Mouse (Mus musculus) c-Kit-positive CD71-negative TER-119-negative erythroid progenitor cells, embryonic 14.5 days (primary cell): ENCODE measurements around the gene Card6.

Experiments
- DNase-seq: peaks from one replicate; pipeline ENCODE4 v3.0.0-alpha.2; 2013; ENCODE audit warnings: low read depth

Gene Card6

DNA sequence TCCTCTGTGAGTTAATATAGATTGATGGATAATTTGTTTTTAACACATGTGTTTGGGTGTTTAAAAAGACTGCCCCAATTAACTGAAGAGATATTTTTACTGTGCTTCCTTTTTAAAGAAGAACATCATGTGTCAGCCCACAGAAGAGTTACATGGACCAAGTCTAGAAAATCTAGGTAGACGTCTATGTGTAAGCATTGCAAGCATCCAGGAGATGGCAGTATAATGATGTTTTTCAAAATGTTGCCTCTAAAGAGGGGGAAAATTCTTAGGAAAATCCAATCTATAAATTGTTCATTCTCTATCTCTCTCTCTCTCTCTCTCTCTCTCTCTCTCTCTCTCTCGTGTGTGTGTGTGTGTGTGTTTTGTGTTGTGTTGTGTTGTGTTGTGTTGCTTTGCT lies 22.2 kb downstream of the Card6 start:
- DNase-seq = no peak

DNA sequence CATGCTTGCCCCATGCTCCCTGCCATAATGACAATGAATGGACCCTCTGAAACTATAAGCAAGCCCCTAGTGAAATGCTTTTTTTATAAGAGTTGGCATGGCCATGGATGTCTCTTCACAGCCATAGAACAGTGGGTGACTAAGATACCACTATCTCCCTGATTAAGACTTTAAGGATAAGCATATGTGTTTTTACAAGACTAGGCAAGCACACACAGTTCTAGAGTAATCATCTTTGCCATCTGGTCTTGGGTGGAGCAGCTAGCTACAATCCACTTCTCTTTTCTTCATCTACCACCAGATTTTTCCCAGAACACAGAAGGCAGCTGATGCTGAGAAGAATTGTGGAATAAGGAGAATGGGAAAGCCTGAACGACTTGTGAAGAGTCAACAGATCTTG lies 27.1 kb downstream of the Card6 start:
- no peak for DNase-seq

DNA sequence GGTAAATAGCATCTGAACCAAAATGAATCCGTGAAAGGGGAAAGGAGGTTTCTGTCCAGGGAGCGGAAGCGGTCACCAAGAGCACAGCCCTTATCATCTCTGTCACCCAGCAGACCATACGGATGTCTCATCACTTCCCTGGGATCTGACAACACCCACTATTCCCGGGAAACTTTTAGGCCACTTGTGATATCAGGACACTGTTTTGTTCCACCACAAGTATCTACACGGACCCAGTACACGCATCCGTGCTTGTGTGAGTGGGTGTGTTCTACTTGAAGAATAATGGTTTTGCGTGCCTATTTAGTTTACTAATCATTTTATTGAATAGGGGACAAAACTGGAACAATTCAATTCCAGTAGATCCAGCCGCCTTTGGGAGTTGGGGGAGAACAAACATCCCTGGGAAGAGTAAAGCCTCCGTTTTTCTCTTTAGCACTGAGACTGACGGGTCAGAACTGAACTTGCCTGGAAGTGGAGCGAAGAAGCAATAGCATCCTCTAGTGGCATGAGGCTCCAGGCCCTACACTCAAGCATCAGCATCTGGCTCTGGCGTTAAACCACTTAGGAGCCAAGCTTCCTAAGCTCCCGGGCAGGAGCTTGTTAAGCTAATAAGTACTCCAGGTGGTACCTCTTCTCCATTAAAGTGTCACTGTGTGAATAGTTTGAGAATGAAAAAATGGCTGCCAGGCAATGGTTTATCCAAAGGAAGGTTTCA lies 39.4 kb downstream of the Card6 start:
- DNase-seq = no peak

DNA sequence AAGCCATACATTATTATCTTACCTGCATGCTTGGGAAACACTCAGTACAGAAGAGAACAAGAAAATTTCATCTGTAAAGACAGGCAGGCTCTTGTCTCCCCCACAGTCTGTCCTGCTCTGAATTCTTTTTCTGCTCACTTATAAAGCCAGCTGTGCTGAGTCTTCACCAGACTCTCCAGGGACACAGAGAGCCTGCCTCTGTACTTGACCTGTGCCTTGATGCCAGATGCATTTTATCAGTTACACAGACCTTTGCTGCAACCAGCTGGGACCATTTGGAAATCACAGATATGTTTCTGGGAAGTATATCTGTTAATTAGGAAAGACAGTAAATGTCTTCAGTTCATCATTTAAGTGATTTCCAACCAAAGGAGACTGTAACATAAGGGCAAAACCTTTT lies 44.7 kb downstream of the Card6 start, which contains the start of gene C7:
C7 (minus strand) TSS at position 106 of the 400 bp plus-strand sequence.
- no peak for DNase-seq
